Mouse (Mus musculus): ENCODE measurements at regions not wholly inside any gene's neighbourhood (a gene's known extent, or its start where the extent isn't known, plus 50 kb on each side); places are given as distances from the start of the nearest gene placed in this dataset.

DNA sequence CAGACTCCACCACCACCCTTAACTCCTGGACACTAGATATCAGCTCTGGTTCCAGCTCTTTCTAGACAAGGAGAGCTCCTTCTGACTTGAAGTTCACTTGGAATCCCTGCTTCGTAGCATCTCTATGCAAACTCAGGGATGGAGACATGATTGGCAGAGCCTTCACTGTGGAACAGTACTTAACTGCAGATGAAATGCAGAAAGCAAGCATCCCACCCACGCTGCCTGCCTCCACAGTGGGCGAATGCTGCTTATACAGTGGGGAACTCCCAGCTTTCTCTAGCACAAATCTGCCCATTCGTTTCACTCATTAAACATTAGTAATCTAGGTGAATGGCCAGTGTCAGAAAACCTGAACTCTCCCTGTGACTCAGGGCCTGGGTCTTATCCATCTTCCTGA lies 92.0 kb upstream of the Coch start:
- no peak for DNase-seq

DNA sequence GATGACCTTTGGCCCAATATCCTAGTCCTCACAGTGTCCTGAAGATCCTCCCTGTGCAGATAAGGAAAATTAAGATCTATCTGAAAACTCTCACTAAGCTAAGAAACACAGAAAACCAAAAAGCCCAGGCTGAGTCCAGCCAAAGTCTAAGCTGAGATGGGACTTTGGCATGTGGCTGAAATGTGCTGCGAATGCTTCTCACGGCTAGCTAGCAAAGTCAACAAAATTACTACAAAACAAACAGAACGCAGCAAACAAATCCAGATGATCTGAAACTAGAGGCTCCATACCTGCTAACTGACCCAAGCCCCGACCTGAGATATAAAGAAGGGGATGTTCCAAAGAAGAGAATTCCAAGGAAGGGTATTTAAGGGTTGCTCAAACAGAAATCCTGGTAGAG lies 90.4 kb upstream of the Coch start:
- DNase-seq: no peak

DNA sequence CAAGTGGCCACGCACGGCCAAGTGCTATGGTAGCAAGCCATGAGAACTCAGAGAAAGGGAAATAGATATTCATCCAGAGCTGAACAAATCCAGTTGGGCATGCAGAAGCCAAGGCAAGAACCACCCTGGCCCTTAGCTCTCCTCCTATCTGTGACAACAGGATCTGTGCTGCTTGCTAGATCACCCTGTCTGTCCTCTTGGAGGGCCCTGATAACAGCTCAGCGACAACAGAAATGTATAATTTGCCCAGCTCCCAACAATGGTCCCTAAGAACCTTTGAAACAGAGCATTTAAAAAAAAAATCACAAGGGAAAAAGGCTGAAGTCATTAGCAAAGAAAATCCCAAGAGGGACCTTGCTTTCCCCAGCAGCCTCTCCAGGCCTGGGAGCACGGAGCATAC lies 89.4 kb upstream of the Coch start:
- DNase-seq: no peak

DNA sequence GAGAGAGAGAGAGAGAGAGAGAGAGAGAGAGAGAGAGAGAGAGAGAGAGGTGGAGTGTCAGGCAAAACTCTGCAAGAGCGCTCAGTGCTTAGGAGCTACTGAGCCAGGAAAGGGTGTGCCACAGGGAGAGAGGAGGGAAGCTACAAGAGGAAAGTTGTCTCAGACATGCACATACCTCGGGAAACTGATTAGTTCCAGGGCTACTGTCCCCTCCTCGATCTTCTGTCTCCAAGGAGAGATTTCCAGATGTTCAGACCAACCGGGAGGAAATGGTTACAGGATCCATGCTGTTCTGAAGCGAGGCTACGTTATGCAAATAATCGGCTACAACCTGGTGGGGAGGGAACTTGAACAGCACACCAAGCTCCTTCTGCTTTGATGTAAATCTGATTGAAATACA lies 88.6 kb upstream of the Coch start:
- DNase-seq: peak; percentile 44

DNA sequence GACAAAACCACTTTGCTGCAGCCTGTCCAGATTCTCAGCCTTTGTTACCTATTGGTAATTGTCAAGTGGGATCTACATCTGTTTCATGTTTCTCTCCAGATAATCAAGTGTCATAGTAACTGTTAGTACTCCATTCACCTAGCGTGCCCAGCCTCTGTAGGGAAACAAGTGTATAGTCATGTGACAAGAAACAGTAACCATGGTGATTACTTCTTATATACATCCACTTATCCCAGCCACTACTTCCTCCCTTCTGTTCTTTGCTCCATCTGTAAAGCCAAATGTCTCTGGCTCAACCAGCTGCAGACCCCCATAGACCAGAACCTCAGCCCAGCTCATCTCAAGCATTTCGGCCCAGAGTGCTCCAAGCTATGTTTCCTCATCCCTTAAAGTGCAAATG lies 83.1 kb upstream of the Coch start:
- no peak for DNase-seq

DNA sequence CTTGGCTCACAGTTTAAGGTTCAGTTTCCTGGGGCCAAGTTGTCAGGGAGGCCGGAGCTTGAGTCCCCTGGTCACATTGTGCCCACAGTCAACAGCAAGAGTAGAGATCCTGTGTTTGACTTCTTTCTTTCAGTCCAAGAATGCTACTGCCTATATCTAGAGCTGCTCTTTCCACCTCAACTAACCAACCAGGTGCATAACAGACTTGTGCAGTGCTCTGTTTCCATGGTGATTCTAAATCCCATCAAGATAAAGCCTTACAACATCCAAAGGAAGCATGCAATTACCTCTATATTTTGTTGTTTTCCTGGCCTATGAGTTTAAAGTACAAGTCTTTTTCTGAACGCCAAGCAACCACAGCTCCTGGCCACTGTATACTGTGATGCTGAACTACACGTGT lies 76.4 kb upstream of the Coch start:
- no peak for DNase-seq

DNA sequence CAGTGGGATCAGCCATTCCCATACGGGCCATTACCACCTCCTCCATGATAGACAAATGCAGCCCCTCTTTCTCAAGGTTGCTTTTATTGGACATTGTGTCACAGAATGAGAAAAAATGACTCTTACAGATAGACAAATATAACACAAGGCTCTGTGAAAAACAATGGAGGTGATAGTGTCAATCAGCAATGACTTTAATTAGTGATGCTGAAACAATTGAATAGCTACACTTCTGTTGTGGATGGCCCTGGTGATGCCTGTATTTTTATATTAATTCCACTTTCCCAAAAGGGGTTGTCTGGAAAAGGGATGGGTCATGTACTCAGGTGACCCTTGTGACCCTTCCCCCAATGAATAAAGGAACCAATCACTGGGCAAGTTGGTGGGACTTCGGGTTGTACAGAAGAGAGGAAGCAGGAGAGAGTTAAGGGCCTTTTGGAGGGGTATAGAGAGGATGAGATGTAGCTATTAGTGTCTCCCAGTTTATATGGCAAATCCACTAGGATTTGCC lies 71.5 kb upstream of the Coch start:
- DNase-seq: no peak

DNA sequence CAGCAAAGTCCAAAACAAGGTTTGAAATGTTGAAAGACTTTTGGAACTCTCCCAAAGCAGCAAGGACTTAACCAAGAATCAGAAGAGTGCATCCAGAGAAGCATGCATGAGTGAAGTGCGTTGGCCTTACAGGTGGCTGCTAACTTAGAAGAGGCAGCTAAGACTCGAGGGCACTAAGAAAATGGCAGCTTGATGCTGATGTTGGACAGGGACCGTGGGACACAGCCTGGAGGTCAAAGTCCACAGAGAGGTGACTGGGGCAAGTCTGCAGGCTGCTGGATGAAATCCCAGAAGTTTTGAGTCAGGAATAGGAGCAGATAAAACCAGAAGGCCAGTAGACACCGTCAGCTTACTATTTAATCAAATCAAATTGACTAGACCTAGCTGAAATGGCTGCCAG lies 69.3 kb upstream of the Coch start:
- no peak for DNase-seq

DNA sequence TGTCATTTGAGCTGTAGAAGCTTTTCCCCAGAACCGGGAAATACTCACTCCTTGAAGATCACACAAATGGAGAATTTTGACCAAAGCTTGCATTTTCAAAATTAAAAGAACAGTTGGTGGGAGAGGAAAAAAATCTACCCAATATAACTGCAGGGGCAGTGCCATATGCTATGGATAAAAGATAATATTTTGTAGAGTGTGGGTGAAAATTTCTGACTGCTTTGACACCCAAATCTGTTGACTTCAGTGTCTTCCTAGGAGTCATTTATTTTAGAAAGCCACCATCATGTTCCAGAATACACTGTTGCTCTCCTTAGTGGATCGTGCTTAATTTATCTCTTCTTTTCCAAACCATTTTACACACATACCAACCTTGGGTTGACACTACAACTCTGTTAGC lies 65.3 kb upstream of the Coch start:
- no peak for DNase-seq

DNA sequence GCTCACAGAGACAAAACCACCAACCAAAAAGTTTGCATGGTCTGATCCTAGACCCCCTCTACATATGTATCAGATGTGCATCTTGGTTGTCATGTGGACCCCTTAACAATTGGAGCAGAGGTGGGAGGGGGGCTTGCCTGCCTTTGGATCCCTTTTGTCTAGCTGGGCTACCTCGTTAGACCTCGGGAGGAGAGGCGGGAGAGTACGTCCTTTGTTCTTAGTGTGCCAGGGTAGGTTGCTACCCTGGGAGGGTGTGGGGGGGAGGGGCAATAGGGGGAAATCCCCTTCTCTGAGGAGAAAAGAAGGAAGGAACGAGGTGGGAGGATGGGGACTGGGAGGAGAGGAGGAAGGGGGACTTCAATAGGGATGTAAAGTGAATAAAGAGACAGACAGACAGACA lies 58.5 kb upstream of the Coch start:
- no peak for DNase-seq

DNA sequence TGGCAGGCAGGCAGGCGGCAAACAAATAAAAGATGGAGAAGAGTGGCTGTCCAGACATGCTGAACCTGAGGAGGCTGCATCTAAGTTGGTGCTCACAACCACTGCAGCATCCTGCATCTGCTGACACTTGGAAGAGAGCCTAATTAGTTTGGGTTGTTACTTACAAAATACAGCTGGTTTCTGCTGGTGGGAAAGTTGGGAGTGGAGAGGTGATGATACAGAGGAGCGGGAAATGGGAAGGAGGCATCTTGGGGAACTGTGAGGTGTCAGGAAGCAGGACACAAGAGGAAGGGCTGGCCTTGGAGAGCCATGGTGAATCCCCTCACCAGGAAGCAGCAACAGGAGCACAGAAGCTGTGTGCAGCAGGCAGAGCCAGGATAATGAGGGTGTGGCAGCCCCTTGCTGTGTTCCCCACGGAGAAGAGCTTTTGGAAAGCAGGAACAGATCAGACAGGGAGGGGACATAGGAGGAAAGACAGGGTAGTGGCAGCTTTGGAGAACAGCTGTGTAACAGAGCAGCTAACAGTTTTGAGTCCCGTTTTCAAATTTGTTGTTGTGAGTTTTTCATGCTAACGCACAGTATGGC lies 58.0 kb upstream of the Coch start:
- DNase-seq: no peak
